Mouse (Mus musculus) myocyte (in vitro differentiated cells): Measurements from ENCODE around the gene Ap2s1. TPM values are rescaled to one million over a fixed set of nuclear protein-coding genes. Genes with fewer than 3 reads are reported as not detected.
A peak's percentile ranks its signal among the peaks of the same experiment; 100 is the strongest.

Source experiments
- H3K27me3 ChIP-seq: one replicate; pipeline ENCODE4 v1.6.1; 2011; ENCODE audit not compliant: control insufficient read depth, insufficient read depth, insufficient read length
- H3K36me3 ChIP-seq: one replicate; pipeline ENCODE4 v1.6.1; 2011; ENCODE audit not compliant: control insufficient read depth, insufficient read depth
- H3K4me2 ChIP-seq: one replicate; pipeline ENCODE4 v1.6.1; 2011; ENCODE audit warnings: low read depth, control low read depth
- H3K4me3 ChIP-seq: one replicate; pipeline ENCODE4 v1.5.1; 2011; ENCODE audit warnings: mild to moderate bottlenecking, control low read depth, moderate library complexity
- H3K79me2 ChIP-seq: one replicate; pipeline ENCODE4 v1.6.1; 2011; ENCODE audit not compliant: control insufficient read depth, insufficient read depth
- H3ac ChIP-seq: one replicate; pipeline ENCODE4 v1.6.1; 2011; ENCODE audit not compliant: control insufficient read depth, insufficient read length
- CEBPB ChIP-seq: IDR thresholded peaks from 2 replicates; pipeline ENCODE4 v1.6.1; 2011; ENCODE audit warnings: mild to moderate bottlenecking, moderate library complexity; ENCODE audit not compliant: poor library complexity, insufficient read depth, severe bottlenecking
- E2F4 ChIP-seq: IDR thresholded peaks from one replicate; pipeline ENCODE4 v1.6.1; 2011; ENCODE audit warnings: mild to moderate bottlenecking, control low read depth, moderate library complexity; ENCODE audit not compliant: insufficient read depth
- MAX ChIP-seq: IDR thresholded peaks from one replicate; pipeline ENCODE4 v1.6.1; 2011; ENCODE audit warnings: low read depth, mild to moderate bottlenecking, control low read depth
- MYOD1 ChIP-seq, 3 experiments: IDR thresholded peaks; one replicate each; pipeline ENCODE4 v1.6.1; 2011; ENCODE audit warnings: control low read depth in 2 of 3, low read depth in 2 of 3, mild to moderate bottlenecking in 2 of 3, moderate library complexity in 1 of 3; ENCODE audit not compliant: insufficient read length in 2 of 3, control insufficient read depth in 1 of 3
- MYOG ChIP-seq, 3 experiments: IDR thresholded peaks; one replicate each; pipeline ENCODE4 v1.6.1; 2011; ENCODE audit warnings: control low read depth in 2 of 3, low read depth in 2 of 3, mild to moderate bottlenecking in 2 of 3; ENCODE audit not compliant: insufficient read length in 2 of 3, control insufficient read depth in 1 of 3, insufficient read depth in 1 of 3
- POLR2A ChIP-seq: IDR thresholded peaks from one replicate; pipeline ENCODE4 v1.6.1; 2011; ENCODE audit warnings: low read depth, mild to moderate bottlenecking, control low read depth, moderate library complexity; ENCODE audit not compliant: insufficient read length
- POLR2AphosphoS2 ChIP-seq: IDR thresholded peaks from one replicate; pipeline ENCODE4 v1.6.1; 2011; ENCODE audit warnings: low read depth, control low read depth; ENCODE audit not compliant: insufficient read length
- REST ChIP-seq: IDR thresholded peaks from one replicate; pipeline ENCODE4 v1.6.1; 2011; ENCODE audit warnings: mild to moderate bottlenecking, control low read depth, moderate library complexity; ENCODE audit not compliant: insufficient read depth, insufficient read length
- SRF ChIP-seq: IDR thresholded peaks from one replicate; pipeline ENCODE4 v1.6.1; 2011; ENCODE audit warnings: low read depth; ENCODE audit not compliant: control insufficient read depth, insufficient read length
- TCF12 ChIP-seq: IDR thresholded peaks from one replicate; pipeline ENCODE4 v1.6.1; 2011; ENCODE audit warnings: mild to moderate bottlenecking, control low read depth; ENCODE audit not compliant: poor library complexity, insufficient read depth, severe bottlenecking
- TCF3 ChIP-seq: IDR thresholded peaks from one replicate; pipeline ENCODE4 v1.6.1; 2011; ENCODE audit warnings: low read depth, control low read depth; ENCODE audit not compliant: insufficient read length
- USF1 ChIP-seq: IDR thresholded peaks from one replicate; pipeline ENCODE4 v1.6.1; 2011; ENCODE audit warnings: low read depth, mild to moderate bottlenecking, control low read depth, moderate library complexity
- polyA plus RNA-seq: library from polyadenylated mRNA; unstranded; fragments of >200 nt; fragmentation: generic; extraction: Trizol; gene quantifications from one replicate; pipeline ENCODE4 v1.2.1, GENCODE M21; 2012; ENCODE audit warnings: missing spikeins

Gene Ap2s1
- polyA plus RNA-seq, 1 experiment: 247 TPM

GRCm38 (mm10) chr7:16747656-16748055 is 9.4 kb downstream of the Ap2s1 start:
- Histone ChIP-seq H3K79me2 (no peaks in the 10 kb centered on the region), H3K36me3 (no peaks in the 10 kb centered on the region), H3ac (no peak overlapping the region), H3K4me3 (no peak overlapping the region), H3K27me3 (no peaks in the 10 kb centered on the region), H3K4me2 (no peak overlapping the region)
- TF ChIP-seq MAX (no peak), USF1 (no peak), CEBPB (no peak), SRF (no peak), TCF12 (no peak), POLR2A (no peak), POLR2AphosphoS2 (no peak), MYOG (IDR thresholded peaks at IDR 0.05; ENCODE audit: control insufficient read depth in 1 of 3, insufficient read depth in 1 of 3, insufficient read length in 2 of 3, low read depth in 2 of 3) (no peak), MYOD1 (IDR thresholded peaks at IDR 0.05; ENCODE audit: control insufficient read depth in 1 of 3, insufficient read length in 2 of 3, low read depth in 2 of 3) (no peak), REST (no peak), TCF3 (no peak), E2F4 (no peak)

GRCm38 (mm10) chr7:16752016-16752415 is 13.8 kb downstream of the Ap2s1 start:
- Histone ChIP-seq H3K4me3 (no peak overlapping the region), H3K79me2 (no peaks in the 10 kb centered on the region)
- TF ChIP-seq MAX: no peak
- peak in 2 of 3 experiments; percentile 43 to 75 for TF ChIP-seq MYOG (IDR thresholded peaks at IDR 0.05; ENCODE audit: control insufficient read depth in 1 of 3, insufficient read depth in 1 of 3, insufficient read length in 2 of 3, low read depth in 2 of 3)
- peak in 1 of 3 experiments; percentile 54 for TF ChIP-seq MYOD1 (IDR thresholded peaks at IDR 0.05; ENCODE audit: control insufficient read depth in 1 of 3, insufficient read length in 2 of 3, low read depth in 2 of 3)

GRCm38 (mm10) chr7:16755362-16756017 is 17.3 kb downstream of the Ap2s1 start:
- Histone ChIP-seq H3K4me3 (no peak overlapping the region), H3K79me2 (no peaks in the 10 kb centered on the region), H3K27me3 (no peaks in the 10 kb centered on the region), H3K36me3 (no peaks in the 10 kb centered on the region), H3ac (no peak overlapping the region), H3K4me2 (no peak overlapping the region)
- TF ChIP-seq MYOD1 (IDR thresholded peaks at IDR 0.05; ENCODE audit: control insufficient read depth in 1 of 3, insufficient read length in 2 of 3, low read depth in 2 of 3) (no peak), MYOG (IDR thresholded peaks at IDR 0.05; ENCODE audit: control insufficient read depth in 1 of 3, insufficient read depth in 1 of 3, insufficient read length in 2 of 3, low read depth in 2 of 3) (peak in 1 of 3 experiments; percentile 39)

More at GRCm38 (mm10) chr7:16752016-16752415, 13.8 kb downstream of the Ap2s1 start:
- Histone ChIP-seq H3K36me3 (no peaks in the 10 kb centered on the region), H3ac (no peak overlapping the region), H3K4me2 (no peak overlapping the region), H3K27me3 (no peaks in the 10 kb centered on the region)

- Histone ChIP-seq H3K4me2 (no peak overlapping the region), H3K79me2 (no peaks in the 10 kb centered on the region), H3K4me3 (no peak overlapping the region), H3K27me3 (no peaks in the 10 kb centered on the region), H3ac (no peak overlapping the region), H3K36me3 (no peaks in the 10 kb centered on the region)
- TF ChIP-seq POLR2A (no peak), MYOD1 (IDR thresholded peaks at IDR 0.05; ENCODE audit: control insufficient read depth in 1 of 3, insufficient read length in 2 of 3, low read depth in 2 of 3) (no peak), CEBPB (no peak), MAX (no peak), SRF (no peak), REST (no peak), POLR2AphosphoS2 (no peak), TCF3 (no peak), MYOG (IDR thresholded peaks at IDR 0.05; ENCODE audit: control insufficient read depth in 1 of 3, insufficient read depth in 1 of 3, insufficient read length in 2 of 3, low read depth in 2 of 3) (no peak), TCF12 (no peak), USF1 (no peak), E2F4 (no peak)
Measured at GRCm38 (mm10) chr7:16758872-16759574, 20.8 kb downstream of the Ap2s1 start.

- H3ac ChIP-seq: no peak overlapping the region
- H3K27me3 ChIP-seq: no peaks in the 10 kb centered on the region
- no peaks in the 10 kb centered on the region for H3K79me2 ChIP-seq
- TF ChIP-seq MYOD1 (IDR thresholded peaks at IDR 0.05; ENCODE audit: control insufficient read depth in 1 of 3, insufficient read length in 2 of 3, low read depth in 2 of 3): no peak
- TF ChIP-seq SRF: no peak
- no peak for TF ChIP-seq POLR2AphosphoS2
- no peak for TF ChIP-seq USF1
- no peak overlapping the region for H3K4me3 ChIP-seq
- H3K36me3 ChIP-seq: no peaks in the 10 kb centered on the region
- no peak overlapping the region for H3K4me2 ChIP-seq
Measured at GRCm38 (mm10) chr7:16760292-16760691, 22.1 kb downstream of the Ap2s1 start.
